Mouse (Mus musculus) A20 (cell line): ENCODE results near the gene Sfxn3.

Source experiments
- DNase-seq: peaks from one replicate; pipeline ENCODE4 v3.0.0-alpha.2; 2011; ENCODE audit warnings: low read depth, low spot score

The Sfxn3 gene

DNA sequence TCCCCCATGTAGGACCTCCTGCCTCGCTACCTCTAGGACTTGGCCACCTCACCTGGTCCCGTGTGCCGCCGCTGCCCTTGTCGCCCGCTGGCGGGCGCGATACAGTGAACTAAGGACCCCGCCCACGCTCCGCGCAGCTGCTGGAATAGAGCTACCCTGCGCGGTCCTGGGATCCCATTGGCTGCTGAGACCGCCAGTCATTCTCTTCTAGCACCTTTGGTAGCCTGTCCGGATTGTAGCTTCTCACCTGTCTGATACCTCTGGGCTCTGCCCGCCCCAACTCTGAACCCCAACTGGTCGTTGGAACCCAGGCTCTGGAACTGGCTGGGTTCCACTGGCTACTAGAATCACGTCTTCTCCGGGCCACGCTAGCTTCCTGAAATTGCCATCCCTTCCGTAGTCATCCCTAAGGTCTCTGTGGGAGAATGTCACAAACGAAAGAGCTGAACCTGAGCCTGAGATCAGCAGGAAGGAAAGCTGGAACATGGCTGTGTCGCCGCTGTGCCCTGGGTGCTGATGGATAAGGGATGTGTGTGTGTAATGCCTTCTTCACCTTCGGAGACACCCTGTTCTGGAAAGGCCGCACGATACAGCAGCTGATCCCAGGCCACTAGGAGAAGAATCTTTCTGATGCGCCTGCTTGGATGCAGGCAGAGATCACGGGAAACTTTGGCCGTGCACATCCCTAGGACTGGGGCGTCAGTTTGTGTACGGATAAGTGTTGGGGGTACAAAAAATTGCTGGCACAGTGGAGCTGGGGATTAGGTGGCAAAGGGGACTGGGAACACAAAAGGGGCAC is 581 bp upstream of the Sfxn3 start:
- DNase-seq: peak; percentile 91

DNA sequence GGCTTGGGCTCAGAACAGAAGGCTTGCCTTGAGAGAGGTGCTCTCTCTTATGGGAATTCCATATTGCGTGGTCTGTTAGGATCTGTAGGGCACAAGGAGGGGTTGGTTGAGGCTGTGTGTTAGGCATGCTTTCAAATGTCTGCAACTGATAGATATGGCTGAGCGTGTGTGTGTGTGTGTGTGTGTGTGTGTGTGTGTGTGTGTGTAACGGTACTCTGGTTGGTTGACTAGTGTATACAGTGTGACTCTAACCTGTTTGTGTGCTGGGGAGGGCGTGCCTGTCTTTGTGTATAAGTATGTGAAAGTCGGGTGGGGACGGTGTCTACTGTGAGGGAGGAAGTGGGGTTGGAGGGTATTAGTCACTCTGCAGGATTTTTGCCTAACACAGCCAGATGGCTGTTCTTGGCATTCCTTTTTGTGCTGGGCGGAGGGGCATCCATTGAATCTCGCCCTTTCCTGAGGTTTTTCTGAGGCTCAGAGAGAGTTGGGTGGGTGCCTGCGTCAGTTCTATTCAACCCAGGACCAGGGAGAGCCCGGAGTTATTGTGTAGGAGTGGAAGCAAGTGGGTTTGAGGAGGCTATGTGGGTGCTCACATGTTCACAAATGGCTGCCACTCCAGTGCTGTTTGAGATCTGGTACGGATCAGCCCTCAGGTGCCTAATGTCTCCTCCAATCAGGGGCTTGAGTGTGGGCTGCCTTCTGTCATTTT is 786 bp downstream of the Sfxn3 start:
- no peak for DNase-seq

- no peak for DNase-seq
These were observed 1.5 kb downstream of the Sfxn3 start for GRCm38 (mm10) chr19:45048644-45049365.

- no peak for DNase-seq
These were observed 2.2 kb downstream of the Sfxn3 start for GRCm38 (mm10) chr19:45049523-45049922.

DNA sequence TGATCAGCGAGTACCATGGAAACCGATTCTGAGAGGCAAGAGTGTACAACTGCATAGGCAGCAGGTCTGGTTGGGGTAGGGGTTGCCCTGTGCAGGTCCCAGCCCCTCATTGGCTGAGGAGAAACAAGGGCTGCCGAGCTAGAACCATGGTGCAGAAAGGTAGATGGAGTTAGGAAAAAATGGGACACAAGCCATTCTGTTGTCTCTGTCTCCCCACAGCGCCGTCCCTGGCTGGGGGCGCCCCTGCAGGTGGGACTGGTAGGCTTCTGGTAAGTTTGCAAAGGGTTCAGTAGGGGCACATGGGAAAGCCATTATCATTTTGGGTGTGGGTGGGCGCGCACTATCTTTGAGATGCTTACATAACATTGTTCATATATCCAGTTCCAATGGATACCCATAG is 6.1 kb downstream of the Sfxn3 start:
- no peak for DNase-seq

DNA sequence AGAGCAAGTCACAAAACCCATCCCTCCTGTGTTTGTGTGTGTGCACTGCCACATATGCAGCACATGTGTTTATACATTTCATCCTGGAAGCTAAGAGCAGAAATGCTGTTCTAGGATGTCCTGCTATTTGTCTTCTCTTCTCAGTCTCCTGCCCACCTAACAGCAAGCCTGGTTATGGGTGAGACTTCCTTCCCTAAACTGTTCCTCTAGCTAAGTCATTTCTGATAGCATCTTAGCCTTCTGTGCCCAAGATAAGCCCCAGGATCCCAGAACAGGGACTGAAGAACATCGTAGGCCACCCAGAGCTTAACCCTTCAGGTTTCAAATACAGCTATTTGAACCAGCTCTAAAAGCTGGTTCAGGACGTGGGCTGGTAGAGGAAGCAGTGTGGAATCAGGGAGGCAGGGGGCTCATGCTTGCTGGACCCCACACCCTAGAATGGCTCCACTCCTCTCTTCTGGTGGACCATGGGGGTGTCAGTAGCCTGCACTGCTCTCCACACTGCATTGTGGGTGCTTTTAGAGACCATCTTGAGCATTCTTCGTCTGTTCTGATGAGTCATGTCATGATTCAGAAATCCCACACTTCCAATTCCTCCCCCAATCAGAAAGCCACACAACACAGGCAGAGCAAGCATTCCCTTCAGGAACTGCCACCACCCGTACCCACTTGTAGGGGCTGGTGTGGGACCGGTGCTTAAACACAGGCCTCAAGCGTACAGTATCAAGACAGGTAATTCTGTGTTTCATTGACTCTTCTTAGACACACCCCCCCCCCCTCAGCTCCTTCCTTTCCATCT is 7.8 kb downstream of the Sfxn3 start:
- no peak for DNase-seq

DNA sequence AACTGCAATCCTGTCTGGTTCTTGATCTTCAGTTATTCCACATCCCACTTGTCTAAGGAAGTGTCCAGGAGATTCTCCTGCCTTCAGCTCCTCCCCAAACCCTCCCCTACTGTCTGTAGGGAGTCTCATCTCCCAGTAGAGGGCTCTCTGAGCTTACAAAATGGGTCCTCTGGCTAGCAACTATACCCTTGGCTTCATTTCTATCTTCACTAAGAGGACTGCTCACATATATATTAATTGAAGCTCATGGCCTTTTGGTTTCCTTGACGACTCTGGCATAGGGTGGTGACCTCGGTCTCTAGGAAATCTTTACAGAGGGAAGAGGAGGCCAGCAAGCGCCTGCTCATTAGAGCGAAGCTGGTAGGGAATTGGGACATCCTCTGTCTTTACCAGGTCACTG is 9.1 kb downstream of the Sfxn3 start:
- peak; percentile 58 for DNase-seq

DNA sequence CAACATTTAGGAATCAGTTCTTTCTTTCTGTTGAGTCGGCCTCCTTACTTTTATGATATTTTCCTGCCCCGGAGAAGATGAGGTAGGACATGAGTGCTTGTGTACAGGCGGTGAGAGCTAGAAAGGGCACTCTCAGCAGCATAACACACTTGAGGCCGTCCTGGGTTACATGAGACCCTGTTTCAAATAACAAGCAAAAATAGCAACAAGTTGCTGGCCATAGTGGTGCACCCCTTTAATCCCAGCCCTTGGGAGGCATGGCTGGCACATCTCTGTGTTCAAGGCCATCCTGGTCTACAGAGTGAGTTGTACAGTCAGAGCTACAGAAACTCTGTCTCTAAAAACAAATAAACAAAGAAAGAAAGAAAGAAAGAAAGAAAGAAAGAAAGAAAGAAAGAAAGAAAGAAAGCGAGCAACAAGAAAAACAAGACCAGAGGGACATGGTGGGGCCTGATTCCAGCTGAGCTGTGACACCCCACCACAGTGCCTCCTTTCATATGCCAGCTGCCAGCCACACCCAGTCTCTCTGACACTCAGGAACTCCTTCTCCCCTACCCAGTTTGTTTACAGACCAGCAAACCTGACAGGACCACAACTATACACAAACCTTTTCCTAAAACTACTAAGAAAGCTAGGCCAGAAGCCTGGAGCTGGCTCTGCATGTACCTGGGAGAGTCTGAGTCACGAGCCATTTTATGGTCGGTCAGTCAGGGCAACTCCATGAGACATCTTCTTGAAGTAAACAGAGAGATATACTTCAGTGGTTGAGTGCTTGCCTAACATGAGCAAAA is 9.8 kb downstream of the Sfxn3 start:
- no peak for DNase-seq

DNA sequence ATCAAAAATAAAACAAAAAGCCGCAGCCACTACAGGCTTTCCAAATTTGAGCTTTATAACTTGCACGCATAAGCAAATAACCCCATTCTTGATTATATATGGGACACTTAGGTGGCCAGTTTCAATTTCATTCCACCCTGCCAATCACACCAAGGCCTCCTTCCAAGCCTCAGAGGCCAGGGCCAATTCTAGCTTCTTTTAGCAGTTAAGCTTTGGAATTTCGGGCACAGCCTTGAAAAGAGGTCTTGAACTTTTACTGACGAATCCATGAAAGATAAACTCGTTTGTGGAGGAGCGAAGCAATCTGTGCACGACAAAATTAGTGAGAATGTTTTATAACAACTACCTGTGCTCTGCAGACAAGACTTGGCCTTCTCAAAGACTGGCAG is 10.4 kb downstream of the Sfxn3 start:
- DNase-seq: no peak

DNA sequence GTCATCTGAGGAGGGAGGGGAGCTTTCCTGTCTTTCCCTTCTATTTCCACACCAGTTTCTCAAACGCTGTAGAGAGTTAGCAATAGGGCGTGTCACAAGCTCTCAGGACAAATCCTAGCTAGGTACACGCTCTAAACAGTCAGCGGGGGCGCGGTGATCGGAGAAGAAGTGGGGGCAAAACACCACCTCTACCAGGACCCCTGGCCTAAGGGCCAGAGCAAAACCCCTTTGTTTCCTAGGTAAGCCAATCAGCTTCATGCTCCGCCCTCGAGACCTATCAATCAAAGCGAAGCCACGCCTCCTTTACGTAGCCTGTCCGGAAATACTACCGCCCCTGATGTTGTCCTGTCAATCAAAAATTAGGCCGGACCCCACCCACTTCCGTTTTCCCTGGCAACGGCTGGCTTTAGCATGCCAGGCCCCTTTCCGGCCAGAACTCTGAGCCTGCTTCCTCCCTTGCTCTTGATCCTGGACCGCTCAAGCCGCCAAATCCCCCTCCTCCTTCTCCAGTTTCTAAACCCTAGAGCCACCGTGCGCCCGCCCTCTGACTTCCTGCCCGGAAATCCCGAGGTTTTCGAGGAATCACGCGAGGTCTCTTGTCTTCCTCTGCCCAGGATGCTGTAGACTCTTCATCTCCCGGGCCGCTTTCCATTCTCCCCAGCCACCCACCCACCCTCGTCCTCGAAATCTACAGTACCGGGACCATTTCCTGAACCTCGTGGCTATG is 11.0 kb downstream of the Sfxn3 start:
- peak; percentile 98 for DNase-seq

- no peak for DNase-seq
These were observed 11.5 kb downstream of the Sfxn3 start for GRCm38 (mm10) chr19:45058841-45059240.

DNA sequence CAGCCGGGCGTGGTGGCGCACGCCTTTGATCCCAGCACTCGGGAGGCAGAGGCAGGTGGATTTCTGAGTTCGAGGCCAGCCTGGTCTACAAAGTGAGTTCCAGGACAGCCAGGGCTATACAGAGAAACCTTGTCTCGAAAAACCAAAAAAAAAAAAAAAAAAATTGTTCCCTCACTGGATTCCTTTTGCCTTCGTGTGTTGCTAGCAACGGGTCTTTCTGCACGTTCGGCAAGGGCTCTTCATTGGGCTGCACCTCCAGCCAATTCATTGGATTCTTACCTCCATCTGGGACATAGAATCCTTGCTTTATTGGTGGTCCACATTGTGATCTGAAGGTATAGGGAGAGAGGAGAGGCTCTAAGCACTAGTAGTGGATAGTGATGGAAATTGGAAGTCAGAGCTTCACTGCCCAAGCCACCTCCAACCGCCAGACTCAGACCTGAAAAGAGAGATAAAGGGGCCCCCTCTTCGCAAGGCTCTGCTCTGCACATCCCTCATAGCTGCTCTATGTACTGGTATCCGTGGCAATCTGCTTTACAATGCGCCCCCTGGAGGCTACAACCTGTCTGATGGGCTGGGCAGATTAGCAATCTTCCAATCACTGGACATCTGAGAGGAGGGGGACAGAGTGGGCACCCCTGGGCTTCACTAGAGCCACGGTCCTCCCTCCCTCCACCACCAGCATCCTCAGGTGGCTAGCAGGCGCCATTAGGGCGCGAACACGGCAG is 16.4 kb downstream of the Sfxn3 start:
- peak; percentile 62 for DNase-seq

DNA sequence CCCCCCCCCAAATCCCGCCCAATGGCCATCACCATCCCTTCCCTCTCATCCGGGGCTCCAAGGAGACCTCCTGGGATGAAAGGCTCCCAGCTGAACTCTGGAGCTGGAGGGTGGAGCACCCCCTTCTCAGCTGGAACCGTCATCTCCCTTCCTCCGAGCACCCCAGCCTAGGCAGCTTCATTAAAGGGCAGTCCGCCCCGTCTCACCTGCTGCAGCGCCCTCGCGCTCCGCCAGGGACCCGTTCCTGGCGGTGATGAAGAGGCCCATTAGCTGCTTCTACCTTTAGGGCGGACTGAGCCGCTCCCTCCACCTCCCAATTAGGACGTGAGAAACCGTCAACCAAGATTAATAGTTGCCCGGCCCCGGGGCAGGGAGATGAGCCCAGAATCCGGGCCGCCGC is 17.9 kb downstream of the Sfxn3 start:
- DNase-seq: no peak

DNA sequence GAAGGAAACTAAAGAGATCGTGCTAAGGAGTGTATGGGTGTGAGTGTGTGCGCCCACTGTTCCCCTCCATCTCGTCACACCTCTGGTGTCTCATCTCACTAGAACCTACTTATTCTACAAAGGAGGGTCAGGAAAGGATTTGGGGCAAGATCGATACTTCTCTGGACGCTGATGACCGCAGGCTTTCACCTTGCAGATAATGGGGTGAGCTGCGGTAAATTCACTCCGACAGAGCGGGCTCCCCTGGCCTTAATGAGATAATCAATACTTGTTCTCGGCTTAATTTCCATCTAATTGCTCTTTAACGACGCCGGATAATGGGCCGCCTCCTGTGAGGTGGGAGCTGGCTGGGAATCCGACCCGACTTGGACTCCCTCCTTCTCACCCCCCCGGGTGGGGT is 19.9 kb downstream of the Sfxn3 start:
- no peak for DNase-seq

DNA sequence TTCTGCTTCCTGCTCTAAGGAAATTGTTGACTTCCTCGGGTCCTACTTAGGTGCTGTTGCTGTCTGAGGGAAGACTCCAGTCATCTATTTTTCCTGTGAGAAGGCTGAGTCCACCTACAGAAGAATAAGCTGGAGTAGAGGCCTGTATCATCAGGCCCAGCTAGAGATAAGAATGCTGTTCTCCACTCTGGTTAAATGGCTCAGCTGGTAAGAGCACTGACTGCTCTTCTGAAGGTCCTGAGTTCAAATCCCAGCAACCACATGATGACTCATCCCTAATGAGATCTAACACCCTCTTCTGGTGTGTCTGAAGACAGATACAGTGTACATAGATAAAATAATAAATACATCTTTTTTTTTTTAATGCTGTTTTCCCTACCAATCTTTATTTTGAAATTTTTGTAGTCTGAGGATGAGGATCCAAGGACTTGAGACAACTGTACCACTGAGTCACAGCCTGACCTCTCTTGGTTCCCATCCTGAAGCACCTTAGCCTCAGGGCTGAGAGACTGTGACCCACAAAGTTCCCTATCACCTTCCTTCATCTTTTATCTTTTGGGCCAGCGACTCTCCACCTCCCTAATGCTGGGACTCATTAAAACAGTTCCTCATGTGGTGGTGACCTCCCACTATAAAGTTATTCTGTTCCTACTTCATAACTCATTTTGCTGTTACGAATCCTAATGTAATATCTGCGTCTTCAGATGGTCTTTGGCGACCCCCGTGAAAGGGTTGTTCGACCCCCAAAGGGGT is 20.6 kb downstream of the Sfxn3 start:
- DNase-seq: no peak

- peak; percentile 86 for DNase-seq
These were observed 26.7 kb downstream of the Sfxn3 start for GRCm38 (mm10) chr19:45073871-45074542.

DNA sequence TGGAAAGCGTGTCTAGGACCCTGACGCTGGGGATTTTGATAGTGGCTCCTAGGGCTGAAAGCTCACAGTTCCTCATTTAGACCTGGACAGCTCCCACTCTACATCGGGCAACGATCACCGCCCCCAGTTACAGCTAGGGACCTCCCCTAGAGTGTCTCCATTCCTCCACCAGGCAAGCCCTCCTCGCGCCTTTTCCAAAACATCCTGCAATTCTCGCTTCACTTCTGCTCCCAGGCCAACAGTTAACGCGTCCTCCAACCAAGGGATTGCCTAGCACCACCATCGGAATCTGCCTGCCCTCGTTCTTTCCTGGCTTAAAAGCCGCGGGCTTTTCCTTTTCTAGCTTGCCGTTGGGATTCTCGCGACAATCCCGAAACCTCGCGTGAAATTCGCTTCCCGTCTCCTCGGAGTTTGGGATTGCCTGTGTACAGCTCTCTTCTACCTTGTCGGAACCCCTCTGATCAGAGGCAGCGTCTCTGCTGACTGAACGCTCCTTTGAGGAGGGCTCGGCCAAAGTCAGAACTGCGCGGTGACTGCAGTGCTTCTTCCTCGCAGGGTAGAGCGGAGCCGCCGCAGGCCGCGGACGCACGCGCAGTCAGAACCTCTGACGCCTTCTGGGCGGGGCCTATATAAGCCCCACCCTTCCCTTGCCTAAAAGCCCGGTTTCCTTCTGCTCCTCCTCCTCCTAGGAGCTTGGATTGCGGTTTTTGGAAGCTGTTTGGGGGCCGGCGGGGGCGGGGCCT is 27.4 kb downstream of the Sfxn3 start, which contains the start of gene Kazald1:
Gene Kazald1 (plus strand): TSS at position 662 of the 743 bp plus-strand sequence.
- peak; percentile 94 for DNase-seq
